Mouse (Mus musculus): Measurements from ENCODE around the gene Plekhg5.

Gene Plekhg5

GRCm38 (mm10) chr4:152097911-152098799 lies 25.9 kb downstream of the Plekhg5 start:
- no peak for DNase-seq (ENCODE audit: low read depth)

- DNase-seq (ENCODE audit: low read depth), result no peak
Observed at GRCm38 (mm10) chr4:152100541-152100940, 28.2 kb downstream of the Plekhg5 start.

GRCm38 (mm10) chr4:152101081-152101653 lies 28.9 kb downstream of the Plekhg5 start:
- no peak for DNase-seq (ENCODE audit: low read depth)

- no peak for DNase-seq (ENCODE audit: low read depth)
Observed at GRCm38 (mm10) chr4:152101921-152102320, 29.6 kb downstream of the Plekhg5 start.

GRCm38 (mm10) chr4:152103025-152103424 lies 30.7 kb downstream of the Plekhg5 start:
- DNase-seq (ENCODE audit: low read depth), result no peak

GRCm38 (mm10) chr4:152106746-152107145 lies 34.4 kb downstream of the Plekhg5 start:
- DNase-seq (ENCODE audit: low read depth), result no peak

- DNase-seq (ENCODE audit: low read depth), result no peak
Observed at GRCm38 (mm10) chr4:152107493-152107892, 35.2 kb downstream of the Plekhg5 start.

GRCm38 (mm10) chr4:152107971-152108509 lies 35.7 kb downstream of the Plekhg5 start:
- no peak for DNase-seq (ENCODE audit: low read depth)

GRCm38 (mm10) chr4:152108673-152109072 lies 36.4 kb downstream of the Plekhg5 start:
- no peak for DNase-seq (ENCODE audit: low read depth)

GRCm38 (mm10) chr4:152109509-152109908 lies 37.2 kb downstream of the Plekhg5 start:
- DNase-seq (ENCODE audit: low read depth), result no peak

- DNase-seq (ENCODE audit: low read depth), result no peak
Observed at GRCm38 (mm10) chr4:152110689-152111088, 38.4 kb downstream of the Plekhg5 start.

- DNase-seq (ENCODE audit: low read depth), result no peak
Observed at GRCm38 (mm10) chr4:152112329-152112728, 40.0 kb downstream of the Plekhg5 start.

- DNase-seq (ENCODE audit: low read depth), result no peak
Observed at GRCm38 (mm10) chr4:152114080-152114479, 41.8 kb downstream of the Plekhg5 start.

- no peak for DNase-seq (ENCODE audit: low read depth)
Observed at GRCm38 (mm10) chr4:152115921-152116612, 43.8 kb downstream of the Plekhg5 start, which contains the start of gene Tnfrsf25. Tnfrsf25 (plus strand) TSS chr4:152115934.

- no peak for DNase-seq (ENCODE audit: low read depth)
Observed at GRCm38 (mm10) chr4:152117538-152117937, 45.2 kb downstream of the Plekhg5 start.

GRCm38 (mm10) chr4:152119396-152120292 lies 47.3 kb downstream of the Plekhg5 start:
- no peak for DNase-seq (ENCODE audit: low read depth)

- no peak for DNase-seq (ENCODE audit: low read depth)
Observed at GRCm38 (mm10) chr4:152120311-152121182, 48.2 kb downstream of the Plekhg5 start.

- DNase-seq (ENCODE audit: low read depth), result no peak
Observed at GRCm38 (mm10) chr4:152121183-152121505, 48.8 kb downstream of the Plekhg5 start.

- no peak for DNase-seq (ENCODE audit: low read depth)
Observed at GRCm38 (mm10) chr4:152124361-152124961, 52.2 kb downstream of the Plekhg5 start.
